Mouse (Mus musculus) thymus, postnatal 10 days (tissue): ENCODE results near the gene Gkap1.

Experiments
- DNase-seq, 2 experiments: peaks; one replicate each; pipeline ENCODE4 v3.0.0; 2021; ENCODE audit warnings: low spot score in 2 of 2

The Gkap1 gene

GRCm38 (mm10) chr13:58275599-58275998 is at the start of gene Gkap1:
Gene Gkap1, minus strand, starts transcription at chr13:58275699.
- DNase-seq: no peak

- no peak for DNase-seq
Observed at GRCm38 (mm10) chr13:58317768-58318167, 42.3 kb upstream of the Gkap1 start.

GRCm38 (mm10) chr13:58314991-58315390 is 39.5 kb upstream of the Gkap1 start:
- DNase-seq: no peak

GRCm38 (mm10) chr13:58313758-58314157 is 38.3 kb upstream of the Gkap1 start:
- DNase-seq: no peak

- no peak for DNase-seq
Observed at GRCm38 (mm10) chr13:58311351-58311750, 35.9 kb upstream of the Gkap1 start.

- no peak for DNase-seq
Observed at GRCm38 (mm10) chr13:58309499-58309898, 34.0 kb upstream of the Gkap1 start.

GRCm38 (mm10) chr13:58307453-58307852 is 32.0 kb upstream of the Gkap1 start:
- no peak for DNase-seq

- no peak for DNase-seq
Observed at GRCm38 (mm10) chr13:58305230-58305629, 29.7 kb upstream of the Gkap1 start.

- DNase-seq: no peak
Observed at GRCm38 (mm10) chr13:58302421-58303145, 27.1 kb upstream of the Gkap1 start.

- DNase-seq: no peak
Observed at GRCm38 (mm10) chr13:58301961-58302360, 26.5 kb upstream of the Gkap1 start.

GRCm38 (mm10) chr13:58298756-58299155 is 23.3 kb upstream of the Gkap1 start:
- DNase-seq: no peak

- no peak for DNase-seq
Observed at GRCm38 (mm10) chr13:58295582-58295981, 20.1 kb upstream of the Gkap1 start.

GRCm38 (mm10) chr13:58292811-58293210 is 17.3 kb upstream of the Gkap1 start:
- DNase-seq: no peak

- DNase-seq: no peak
Observed at GRCm38 (mm10) chr13:58289308-58289707, 13.8 kb upstream of the Gkap1 start.

GRCm38 (mm10) chr13:58287822-58288221 is 12.3 kb upstream of the Gkap1 start:
- peak; percentile 29 to 87 for DNase-seq

- DNase-seq: no peak
Observed at GRCm38 (mm10) chr13:58283466-58283865, 8.0 kb upstream of the Gkap1 start.

GRCm38 (mm10) chr13:58281936-58282335 is 6.4 kb upstream of the Gkap1 start:
- DNase-seq: no peak

- DNase-seq: no peak
Observed at GRCm38 (mm10) chr13:58280528-58280927, 5.0 kb upstream of the Gkap1 start.

- no peak for DNase-seq
Observed at GRCm38 (mm10) chr13:58276256-58276655, 757 bp upstream of the Gkap1 start.

GRCm38 (mm10) chr13:58275076-58275475 is 423 bp downstream of the Gkap1 start:
- no peak for DNase-seq

GRCm38 (mm10) chr13:58274259-58274991 is 1.1 kb downstream of the Gkap1 start:
- peak; percentile 31 to 50 for DNase-seq

- peak in 1 of 2 experiments; percentile 21 for DNase-seq
Observed at GRCm38 (mm10) chr13:58273411-58274258, 1.9 kb downstream of the Gkap1 start.
